Mouse (Mus musculus) thymus, adult 2 months (tissue): ENCODE results near the gene Tprkb.

ENCODE experiments used
- CTCF ChIP-seq: fragments of 200-500 bp; IDR thresholded peaks from 2 replicates; pipeline ENCODE4 v1.5.1; 2012; ENCODE audit warnings: mild to moderate bottlenecking, control low read depth, low read length, moderate library complexity, borderline replicate concordance; ENCODE audit not compliant: control insufficient read depth, poor library complexity, insufficient read depth; ENCODE audit errors: extremely low read depth
- POLR2A ChIP-seq: fragments of 200-500 bp; IDR thresholded peaks from 2 replicates; pipeline ENCODE4 v1.6.1; 2012; ENCODE audit warnings: mild to moderate bottlenecking, low read length, control low read depth, moderate library complexity; ENCODE audit not compliant: control insufficient read depth, poor library complexity, insufficient read depth; ENCODE audit errors: extremely low read depth

GRCm38 (mm10) chr6:85863136-85863535, 48.5 kb upstream of the Tprkb start:
- TF ChIP-seq CTCF (no peak), POLR2A (no peak)
